Mouse (Mus musculus): ENCODE measurements at regions not wholly inside any gene's neighbourhood (a gene's known extent, or its start where the extent isn't known, plus 50 kb on each side); places are given as distances from the start of the nearest gene placed in this dataset.

DNA sequence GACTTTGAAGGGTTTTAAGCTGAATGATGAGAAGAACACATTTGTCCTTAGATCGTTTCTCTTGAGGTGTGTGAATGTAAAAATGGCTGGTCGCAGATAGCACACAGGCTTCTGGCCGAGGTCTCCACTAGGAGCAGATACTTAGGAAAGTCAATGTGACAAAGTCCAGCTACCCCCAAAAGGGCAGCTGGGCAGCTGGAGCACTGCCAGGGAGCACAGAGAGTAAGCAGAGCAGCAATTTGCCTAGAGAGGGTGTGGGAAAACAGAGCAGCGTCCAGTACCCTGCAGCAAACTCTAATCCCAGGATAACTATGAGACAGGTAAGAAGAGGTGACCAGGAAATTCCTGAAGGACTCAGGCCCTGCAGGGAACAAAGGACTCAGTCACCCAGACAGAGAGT, 79.4 kb downstream of the S1pr1 start:
- TF ChIP-seq POLR2A (IDR thresholded peaks at IDR 0.05; ENCODE audit: borderline replicate concordance, low read depth, low read length) (no peak), CTCF (IDR thresholded peaks at IDR 0.05; ENCODE audit: low read depth, low read length) (no peak)
